Mouse (Mus musculus): ENCODE data around the gene Ctu1. TPM values are rescaled to one million over a fixed set of nuclear protein-coding genes. Genes with fewer than 3 reads are reported as not detected.
"Not testable (repeated sequence)": the region's sequence is repeated elsewhere in the genome, so short reads cannot be mapped to it uniquely, and the experiment has no call there.

The Ctu1 gene
- total RNA-seq, 2 experiments from 2014 or later, result 10.9 to 11.1 TPM

- H3K27ac ChIP-seq, result no peak overlapping the region
- no peak for TF ChIP-seq CTCF (conservative IDR thresholded peaks at IDR 0.05)
- H3K4me3 ChIP-seq, result no peak overlapping the region
- DNase-seq (ENCODE audit: low spot score in 2 of 2), result no peak
Observed at GRCm38 (mm10) chr7:43656232-43656631, 15.6 kb upstream of the Ctu1 start.

GRCm38 (mm10) chr7:43660002-43660401 is 11.8 kb upstream of the Ctu1 start, which contains the start of gene Siglece:
TSS of gene Siglece (minus strand) at chr7:43660161.
- Histone ChIP-seq H3K27ac (no peak within 1 kb of the TSS), H3K4me3 (no peak within 1 kb of the TSS)
- no peak for DNase-seq (ENCODE audit: low spot score in 2 of 2)
- TF ChIP-seq CTCF (conservative IDR thresholded peaks at IDR 0.05), result no peak

GRCm38 (mm10) chr7:43662804-43663203 is 9.0 kb upstream of the Ctu1 start:
- Histone ChIP-seq H3K4me3 (no peak overlapping the region), H3K27ac (no peak overlapping the region)
- TF ChIP-seq CTCF (conservative IDR thresholded peaks at IDR 0.05), result no peak
- no peak for DNase-seq (ENCODE audit: low spot score in 2 of 2)

DNA sequence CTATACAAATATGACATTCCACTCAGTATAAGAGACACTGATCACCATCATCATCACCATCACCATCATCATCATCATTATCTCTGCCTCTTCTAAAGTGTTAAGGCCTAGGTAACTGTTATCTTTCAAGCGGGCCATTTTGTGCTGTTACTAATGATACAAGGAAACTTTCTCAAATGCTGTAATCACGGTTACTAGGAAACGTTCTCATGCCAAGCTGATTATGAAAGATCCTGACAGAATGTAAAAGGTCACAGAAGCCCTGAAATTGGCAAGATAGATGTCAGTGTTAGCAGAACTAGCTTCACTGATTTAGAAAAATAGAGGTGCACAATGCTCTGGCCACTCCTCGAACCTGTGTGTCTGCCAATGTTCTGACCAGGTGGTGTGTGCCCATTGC is 4.6 kb upstream of the Ctu1 start:
- DNase-seq (ENCODE audit: low spot score in 2 of 2); H3K27ac ChIP-seq; H3K4me3 ChIP-seq: not testable (repeated sequence)

DNA sequence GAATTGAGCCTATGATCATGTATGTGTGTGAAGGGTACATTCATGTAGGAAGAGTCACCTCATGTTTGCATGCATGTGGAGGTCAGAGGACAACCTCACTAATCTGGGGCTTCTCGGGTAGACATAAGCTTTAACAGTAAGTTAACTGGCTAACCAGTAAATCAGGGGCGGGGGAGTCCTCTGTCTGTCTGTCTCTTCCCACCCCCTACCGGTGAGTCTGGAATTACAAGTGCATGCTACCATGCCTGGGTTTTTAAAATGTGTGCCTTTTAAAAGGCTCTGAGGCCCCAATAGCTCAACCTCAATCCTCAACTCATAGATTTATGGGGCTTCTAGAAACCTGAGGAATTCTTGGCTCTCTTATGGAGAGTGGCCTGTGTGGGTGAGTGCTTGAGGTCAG is 3.2 kb upstream of the Ctu1 start:
- peak; percentile 55 for TF ChIP-seq CTCF (conservative IDR thresholded peaks at IDR 0.05)
- no peak overlapping the region for H3K27ac ChIP-seq
- no peak overlapping the region for H3K4me3 ChIP-seq
- DNase-seq (ENCODE audit: low spot score in 2 of 2), result no peak

- Histone ChIP-seq H3K27ac (peak overlapping the region; percentile 92), H3K4me3 (peak overlapping the region; percentile 79)
- DNase-seq (ENCODE audit: low spot score in 2 of 2), result no peak
- TF ChIP-seq CTCF (conservative IDR thresholded peaks at IDR 0.05), result no peak
Observed at GRCm38 (mm10) chr7:43671064-43671808, 580 bp upstream of the Ctu1 start.

- H3K27ac ChIP-seq, result peak overlapping the region; percentile 90
- TF ChIP-seq CTCF (conservative IDR thresholded peaks at IDR 0.05), result no peak
- DNase-seq (ENCODE audit: low spot score in 2 of 2), result no peak
- H3K4me3 ChIP-seq, result peak overlapping the region; percentile 79
Observed at GRCm38 (mm10) chr7:43672581-43673260, 905 bp downstream of the Ctu1 start.

DNA sequence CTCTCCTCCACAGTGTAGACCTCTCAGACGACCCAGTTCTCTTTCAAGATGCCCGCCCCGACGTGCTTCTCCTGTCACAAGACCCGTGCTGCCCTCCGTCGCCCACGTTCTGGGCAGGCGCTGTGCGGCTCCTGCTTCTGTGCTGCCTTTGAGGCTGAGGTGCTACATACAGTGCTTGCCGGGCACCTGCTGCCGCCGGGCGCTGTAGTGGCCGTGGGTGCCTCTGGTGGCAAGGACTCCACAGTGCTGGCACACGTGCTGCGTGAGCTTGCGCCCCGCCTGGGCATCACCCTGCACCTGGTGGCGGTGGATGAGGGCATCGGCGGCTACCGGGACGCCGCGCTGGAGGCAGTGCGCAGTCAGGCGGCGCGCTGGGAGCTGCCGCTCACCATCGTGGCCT is 3.3 kb downstream of the Ctu1 start:
- no peak overlapping the region for H3K27ac ChIP-seq

DNA sequence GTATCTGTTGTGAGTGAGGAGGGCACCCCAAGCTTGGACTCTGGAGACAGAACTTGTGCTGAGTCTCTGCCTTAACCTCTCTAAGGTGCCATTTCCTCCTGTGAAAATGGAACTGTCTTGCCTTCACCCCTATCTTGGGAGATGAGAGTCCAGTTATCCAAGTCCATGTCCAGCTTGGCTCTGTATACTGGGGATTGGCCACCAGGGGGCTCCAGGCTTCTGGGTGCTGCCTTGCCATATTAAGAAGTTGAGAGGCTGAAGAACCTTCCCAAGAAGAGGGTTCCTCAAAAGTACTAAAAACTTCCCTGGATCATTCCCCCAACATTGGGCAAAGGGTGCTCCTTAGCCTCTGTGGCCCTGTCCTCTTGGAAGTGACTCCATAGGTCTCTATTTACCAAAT is 6.7 kb downstream of the Ctu1 start:
- no peak overlapping the region for H3K4me3 ChIP-seq
- TF ChIP-seq CTCF (conservative IDR thresholded peaks at IDR 0.05), result peak; percentile 86
- peak in 1 of 2 experiments; percentile 46 for DNase-seq (ENCODE audit: low spot score in 2 of 2)
- H3K27ac ChIP-seq, result no peak overlapping the region

More for the DNA sequence above, 3.3 kb downstream of the Ctu1 start:
- no peak for TF ChIP-seq CTCF (conservative IDR thresholded peaks at IDR 0.05)
- H3K4me3 ChIP-seq, result no peak overlapping the region
- no peak for DNase-seq (ENCODE audit: low spot score in 2 of 2)

GRCm38 (mm10) chr7:43680960-43681359 is 9.1 kb downstream of the Ctu1 start:
- peak; percentile 55 to 80 for DNase-seq (ENCODE audit: low spot score in 2 of 2)
- H3K4me3 ChIP-seq, result no peak overlapping the region
- no peak overlapping the region for H3K27ac ChIP-seq
- TF ChIP-seq CTCF (conservative IDR thresholded peaks at IDR 0.05), result peak; percentile 96

DNA sequence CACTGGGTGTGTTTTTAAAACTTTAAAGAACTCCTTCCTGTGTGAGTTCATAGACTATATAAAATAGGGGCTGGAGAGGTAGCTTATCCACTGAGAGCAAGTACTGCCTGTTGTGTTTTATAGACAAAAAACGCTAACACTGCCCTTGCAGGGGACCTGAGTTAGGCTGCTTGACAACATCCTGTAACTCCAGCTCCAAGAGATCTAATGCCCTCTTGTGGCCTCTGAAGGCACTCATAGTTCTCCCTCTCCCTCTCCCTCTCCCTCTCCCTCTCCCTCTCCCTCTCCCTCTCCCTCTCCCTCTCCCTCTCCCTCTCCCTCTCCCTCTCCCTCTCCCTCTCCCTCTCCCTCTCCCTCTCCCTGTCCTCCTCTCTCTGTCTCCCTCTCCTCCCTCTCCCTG is 10.7 kb downstream of the Ctu1 start:
- DNase-seq (ENCODE audit: low spot score in 2 of 2), result not testable (repeated sequence)

GRCm38 (mm10) chr7:43685088-43685487 is 13.3 kb downstream of the Ctu1 start:
- no peak overlapping the region for H3K27ac ChIP-seq
- H3K4me3 ChIP-seq, result no peak overlapping the region
- DNase-seq (ENCODE audit: low spot score in 2 of 2), result no peak
- TF ChIP-seq CTCF (conservative IDR thresholded peaks at IDR 0.05), result no peak

More for the DNA sequence above, 10.7 kb downstream of the Ctu1 start:
- TF ChIP-seq CTCF (conservative IDR thresholded peaks at IDR 0.05), result peak; percentile 47
- H3K27ac ChIP-seq, H3K4me3 ChIP-seq: not testable (repeated sequence)

DNA sequence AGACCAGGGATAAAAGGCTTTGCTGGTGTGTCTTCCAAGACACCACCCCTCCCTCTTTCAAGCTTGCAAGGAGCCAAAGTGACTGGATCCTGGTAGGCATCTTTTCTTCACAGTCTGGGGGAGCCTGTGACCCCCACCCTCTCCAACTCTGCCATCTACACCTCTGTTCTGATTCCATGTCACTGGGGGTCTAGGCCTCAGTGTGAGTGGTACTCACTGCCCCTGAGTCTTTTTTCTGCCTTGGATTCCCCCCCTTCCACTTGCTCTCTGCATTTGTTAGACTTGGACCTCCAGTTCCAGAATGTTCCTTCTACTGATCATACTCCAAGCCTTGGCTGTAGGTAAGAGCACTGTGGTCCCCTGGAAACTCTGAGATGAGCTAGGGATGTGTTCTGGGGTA is 18.3 kb downstream of the Ctu1 start, which contains the start of gene Klk14:
Gene Klk14 (plus strand): TSS at position 301 of the 400 bp plus-strand sequence.
- no peak for DNase-seq (ENCODE audit: low spot score in 2 of 2)
- TF ChIP-seq CTCF (conservative IDR thresholded peaks at IDR 0.05), result no peak
- Histone ChIP-seq H3K27ac (no peak within 1 kb of the TSS), H3K4me3 (no peak within 1 kb of the TSS)

DNA sequence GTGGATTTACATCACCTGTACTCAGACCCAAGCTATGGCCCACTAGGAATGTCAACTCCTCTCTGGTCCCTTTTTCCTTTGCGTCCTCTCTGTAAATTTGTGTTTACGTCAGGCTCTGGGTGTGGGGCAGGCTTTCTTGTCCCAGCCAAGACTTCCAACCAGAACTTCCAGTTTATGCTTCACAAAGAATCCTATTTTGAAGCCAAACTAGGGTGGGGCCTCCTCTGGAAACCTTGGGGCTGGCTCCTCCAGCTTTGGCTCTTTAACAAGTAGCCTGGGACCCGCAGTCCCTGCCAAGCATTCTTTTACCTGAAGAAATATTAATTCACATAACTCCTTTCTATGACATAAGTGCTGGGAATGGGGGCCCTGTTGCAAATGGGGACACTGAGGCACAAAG is 38.2 kb downstream of the Ctu1 start:
- no peak for TF ChIP-seq CTCF (conservative IDR thresholded peaks at IDR 0.05)
- no peak for DNase-seq (ENCODE audit: low spot score in 2 of 2)
- H3K27ac ChIP-seq, result no peak overlapping the region
- no peak overlapping the region for H3K4me3 ChIP-seq
